Mouse (Mus musculus) hindbrain, embryonic 11.5 days (tissue): Measurements from ENCODE around the gene Rpl22l1. TPM values are rescaled to one million over a fixed set of nuclear protein-coding genes. Genes with fewer than 3 reads are reported as not detected.

Experiments
- polyA plus RNA-seq: library from polyadenylated mRNA; unstranded; fragments of >200 nt; fragmentation: Nextera tagmentation; extraction: Ambion mirVana; gene quantifications from 2 replicates; pipeline ENCODE4 v1.2.1, GENCODE M21; 2014

The Rpl22l1 gene
- polyA plus RNA-seq, 1 experiment from 2014 or later: 369 TPM

Other genes starting within 250 kb of the Rpl22l1 start
- gene Slc2a2, start 107.5 kb upstream of the Rpl22l1 start, polyA plus RNA-seq: 0.25 TPM in 1 of 2 replicates, not detected in the other
- gene Eif5a2, start 24.2 kb upstream of the Rpl22l1 start, polyA plus RNA-seq: 18.2 and 23.2 TPM in 2 replicates
- not detected in 2 replicates for gene Gm1527, start 87.2 kb downstream of the Rpl22l1 start, polyA plus RNA-seq